Mouse (Mus musculus) ES-E14 (cell line): ENCODE measurements around the gene Ccdc125. TPM values are rescaled to one million over a fixed set of nuclear protein-coding genes. Genes with fewer than 3 reads are reported as not detected.

Experiments used
- DNase-seq: peaks from one replicate; pipeline ENCODE4 v3.0.0-alpha.2; 2013; ENCODE audit warnings: low read depth, low spot score
- H3K27ac ChIP-seq: 2 replicates; pipeline ENCODE4 v1.5.1; 2012; ENCODE audit warnings: low read depth, mild to moderate bottlenecking, low read length, moderate library complexity, mixed read lengths; ENCODE audit not compliant: poor library complexity, insufficient read depth, severe bottlenecking
- H3K36me3 ChIP-seq: 2 replicates; pipeline ENCODE4 v1.6.1; 2012; ENCODE audit warnings: mild to moderate bottlenecking, low read length, moderate library complexity, mixed read lengths; ENCODE audit not compliant: control insufficient read depth, poor library complexity, insufficient read depth, severe bottlenecking
- H3K4me1 ChIP-seq, 2 experiments: fragments of 150-350 bp in 1 of 2; sonication (generic) in 1 of 2; 2 replicates each; pipeline ENCODE4 v1.6.1; 2012; ENCODE audit warnings: low read length in 2 of 2, mild to moderate bottlenecking in 1 of 2, mixed read lengths in 1 of 2; ENCODE audit not compliant: control insufficient read depth in 2 of 2, insufficient read depth in 2 of 2, poor library complexity in 1 of 2
- H3K4me3 ChIP-seq, 2 experiments: fragments of 150-350 bp in 1 of 2; sonication (generic) in 1 of 2; 2 replicates each; pipeline ENCODE4 v1.5.1; 2012; ENCODE audit warnings: low read length in 2 of 2, low read depth in 1 of 2, mild to moderate bottlenecking in 1 of 2, mixed read lengths in 1 of 2; ENCODE audit not compliant: insufficient read depth in 1 of 2, poor library complexity in 1 of 2, severe bottlenecking in 1 of 2
- H3K9ac ChIP-seq: 2 replicates; pipeline ENCODE4 v1.6.1; 2012; ENCODE audit warnings: low read depth, mild to moderate bottlenecking, low read length, mixed read lengths; ENCODE audit not compliant: poor library complexity, insufficient read depth, severe bottlenecking
- H3K9me3 ChIP-seq: fragments of 150-350 bp; sonication (generic); 2 replicates; pipeline ENCODE4 v1.6.1; 2012; ENCODE audit warnings: low read depth, mild to moderate bottlenecking, low read length; ENCODE audit not compliant: control insufficient read depth, insufficient read depth
- CHD2 ChIP-seq: IDR thresholded peaks from 2 replicates; pipeline ENCODE4 v1.6.1; 2014; ENCODE audit warnings: mild to moderate bottlenecking, low read depth, low read length, inconsistent platforms
- HCFC1 ChIP-seq: IDR thresholded peaks from 2 replicates; pipeline ENCODE4 v1.6.1; 2012; ENCODE audit warnings: low read length, inconsistent platforms, borderline replicate concordance; ENCODE audit not compliant: insufficient read depth
- MAFK ChIP-seq: IDR thresholded peaks from 2 replicates; pipeline ENCODE4 v1.6.1; 2014; ENCODE audit warnings: mild to moderate bottlenecking, low read depth, low read length, inconsistent platforms; ENCODE audit not compliant: insufficient read depth
- ZC3H11A ChIP-seq: IDR thresholded peaks from 2 replicates; pipeline ENCODE4 v1.6.1; 2012; ENCODE audit warnings: low read depth, mild to moderate bottlenecking, inconsistent platforms, low read length, borderline replicate concordance
- ZNF384 ChIP-seq: IDR thresholded peaks from 2 replicates; pipeline ENCODE4 v1.6.1; 2012; ENCODE audit warnings: low read depth, low read length, inconsistent platforms
- in situ Hi-C, 2 experiments: fragments of 600-800 bp; cut with MboI; formaldehyde crosslinking; loops; one replicate each; pipeline ENCODE4 v1.15.1; 2025; ENCODE audit warnings: low sequenced_read_pairs in 2 of 2, inconsistent platforms in 1 of 2; ENCODE audit not compliant: unreplicated experiment in 2 of 2
- total RNA-seq: library from RNA; depleted of rRNA; stranded (reverse); fragments of 300-350 nt; gene quantifications from 2 replicates; pipeline ENCODE4 v1.2.3, GENCODE M21; 2012

Ccdc125 gene
- total RNA-seq, 1 experiment = 1.7 TPM

DNA sequence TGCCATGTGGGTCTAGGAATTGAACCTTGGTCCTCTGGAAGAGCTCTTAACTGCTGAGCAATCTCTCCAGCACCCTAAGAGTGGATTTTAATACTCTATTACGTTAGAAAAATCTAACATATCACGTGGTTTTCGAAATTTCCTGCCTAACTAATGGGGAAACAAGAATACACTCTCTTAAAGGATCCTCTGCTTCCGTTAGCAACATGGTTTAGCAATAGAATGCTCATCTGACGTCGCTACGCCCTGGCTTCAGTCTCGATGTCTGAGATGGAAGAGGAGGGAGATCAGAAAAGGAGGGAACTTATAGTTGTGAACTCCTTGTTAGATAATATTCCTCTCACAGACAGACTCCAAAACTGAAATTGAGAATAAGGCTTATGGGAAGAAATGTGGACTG is 21.3 kb upstream of the Ccdc125 start:
- no peaks in the 10 kb centered on the region for H3K9me3 ChIP-seq
- in situ Hi-C loops = loop anchor here in 1 of 2 experiments (25.0 kb wide), 1 partner anchor 561 kb away; no protein-coding TSS in a partner anchor
- DNase-seq = no peak
- no peaks in the 10 kb centered on the region for H3K4me1 ChIP-seq
- H3K9ac ChIP-seq = no peak overlapping the region
- H3K27ac ChIP-seq = no peak overlapping the region
- no peak overlapping the region for H3K4me3 ChIP-seq
- TF ChIP-seq ZNF384 = no peak
- no peak for TF ChIP-seq ZC3H11A
- no peak for TF ChIP-seq HCFC1
- TF ChIP-seq MAFK = no peak
- no peak for TF ChIP-seq CHD2
- H3K36me3 ChIP-seq = peaks cover 9% of the 10 kb centered on the region

DNA sequence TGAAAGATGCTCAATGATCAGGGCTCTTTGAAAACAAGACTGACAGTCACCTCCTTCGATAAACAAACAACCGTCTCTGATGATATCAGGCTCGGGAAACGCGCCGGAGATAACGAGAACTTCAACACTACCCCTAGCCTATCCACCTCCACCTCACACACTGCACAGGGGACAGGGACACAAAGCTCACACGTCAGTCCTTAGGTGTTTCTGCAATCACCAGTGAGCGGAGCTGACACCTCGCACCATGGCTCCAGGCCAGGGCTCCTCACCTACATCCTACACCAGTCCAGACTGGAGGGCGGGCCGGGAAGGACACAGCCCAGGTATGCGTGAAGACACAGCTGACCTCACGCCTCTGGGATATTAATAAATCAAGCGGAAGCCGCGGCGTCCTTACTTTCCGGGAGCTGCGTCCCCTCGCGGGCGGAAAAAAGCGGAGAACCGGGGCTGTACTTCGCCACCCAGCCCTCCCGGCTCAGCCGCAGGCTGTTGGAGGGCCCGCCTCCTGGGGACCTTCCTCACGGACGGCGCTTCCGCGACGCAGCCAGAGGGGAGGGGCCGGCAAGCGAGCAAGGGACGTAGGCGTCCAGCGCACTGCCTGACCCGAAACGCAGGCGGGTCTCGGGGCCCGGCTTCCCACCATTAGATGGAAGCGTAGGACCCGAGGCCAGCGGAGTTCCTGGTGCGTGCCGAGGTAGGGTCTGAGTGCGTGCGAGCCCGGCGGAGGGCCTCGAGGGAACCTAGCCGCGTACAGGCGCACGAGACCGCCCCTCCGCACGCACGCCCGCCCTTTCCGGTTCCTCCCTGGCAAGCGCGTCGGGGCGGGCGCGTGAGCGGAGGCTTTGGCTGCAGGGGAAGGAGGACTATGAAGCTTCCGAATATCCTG is 18.7 kb upstream of the Ccdc125 start, which contains the start of the genes Ak6 and Rad17:
Ak6 (plus strand) TSS at position 430 of the 889 bp plus-strand sequence.
Rad17 (minus strand) TSS at position 502 of the 889 bp plus-strand sequence.
- H3K4me1 ChIP-seq = no peaks in the 10 kb centered on the region
- H3K9ac ChIP-seq = peak within 1 kb of the TSS; percentile 100

DNA sequence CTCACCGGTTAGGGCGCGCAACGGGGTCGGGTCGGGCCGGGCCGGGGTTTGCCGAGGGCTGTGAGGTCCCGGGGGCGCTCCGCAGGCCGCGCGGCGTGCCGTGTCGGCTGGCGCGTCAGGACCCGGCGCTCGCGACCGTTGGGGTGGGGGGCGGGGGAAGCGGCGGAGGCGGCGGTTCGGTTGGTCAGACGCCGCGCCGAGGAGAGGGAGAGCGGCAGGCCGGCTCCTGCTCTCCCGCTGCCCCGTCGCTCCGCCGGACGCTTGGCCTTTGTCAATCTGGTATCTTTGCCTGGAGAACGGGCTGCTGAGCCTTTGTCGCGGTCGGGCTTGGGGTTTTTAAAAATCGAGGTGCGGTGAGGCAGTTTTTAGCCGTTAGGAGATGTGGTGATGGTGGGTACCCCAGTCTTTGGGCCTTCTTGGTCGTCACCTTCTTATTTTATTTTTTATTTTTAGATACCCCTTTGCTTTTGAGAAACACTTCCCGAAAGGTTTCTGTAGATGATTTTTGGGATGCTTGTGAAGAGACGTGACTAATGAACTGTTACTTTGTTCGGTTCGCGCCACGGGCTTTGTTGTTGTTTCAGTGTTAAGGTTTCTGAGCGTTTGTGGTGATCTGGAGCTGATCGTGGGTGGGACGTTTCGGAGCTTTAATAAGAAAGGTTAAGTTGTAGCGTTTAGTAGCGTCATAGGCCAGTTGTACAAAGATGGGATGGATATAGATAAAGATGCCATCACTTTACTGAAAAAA is 17.9 kb upstream of the Ccdc125 start, which contains the start of gene Taf9:
Taf9 (plus strand) TSS at position 141 of the 748 bp plus-strand sequence.
- peak within 1 kb of the TSS; percentile 98 for H3K27ac ChIP-seq
- H3K36me3 ChIP-seq = no peaks in the 10 kb centered on the region; the same call in 1 of the 2 replicates
- H3K9me3 ChIP-seq = no peaks in the 10 kb centered on the region
- peak within 1 kb of the TSS; percentile 100 for H3K9ac ChIP-seq
- TF ChIP-seq CHD2 (no peak), MAFK (no peak), HCFC1 (no peak), ZC3H11A (no peak), ZNF384 (no peak)
- H3K4me3 ChIP-seq = peak within 1 kb of the TSS; percentile 98 to 100
- H3K4me1 ChIP-seq = no peaks in the 10 kb centered on the region
- no peak for DNase-seq
- in situ Hi-C loops = no loop called here

More for the DNA sequence above, 18.7 kb upstream of the Ccdc125 start, which contains the start of the genes Ak6 and Rad17:
- Histone ChIP-seq H3K27ac (peak within 1 kb of the TSS; percentile 98), H3K4me3 (peak within 1 kb of the TSS; percentile 98 to 100), H3K9me3 (no peaks in the 10 kb centered on the region), H3K36me3 (no peaks in the 10 kb centered on the region; the same call in 1 of the 2 replicates)
- in situ Hi-C loops = no loop called here
- peak; percentile 89 for TF ChIP-seq HCFC1
- TF ChIP-seq ZC3H11A = no peak
- DNase-seq = peak; percentile 89

DNA sequence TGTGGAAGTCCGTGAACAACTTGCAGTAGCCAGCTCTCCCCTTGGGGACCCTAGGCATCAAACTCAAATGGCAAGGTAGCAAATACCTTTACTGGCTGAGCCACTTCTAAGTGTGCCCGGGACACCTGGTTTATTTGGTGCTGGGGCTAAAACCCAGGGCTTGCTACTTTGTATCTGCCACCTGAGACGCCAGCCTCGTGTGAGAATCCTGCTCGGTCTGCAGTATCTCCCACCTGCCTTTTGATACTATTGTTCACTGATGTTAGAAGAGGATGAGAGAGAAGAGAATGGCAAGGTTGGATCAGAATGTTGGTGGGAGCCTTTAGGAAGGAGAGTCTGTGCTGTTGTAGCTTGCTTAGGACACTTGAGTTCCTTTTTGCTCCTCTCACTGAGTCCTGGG is 11.4 kb upstream of the Ccdc125 start:
- no peak for DNase-seq
- Histone ChIP-seq H3K4me1 (no peaks in the 10 kb centered on the region), H3K9ac (no peak overlapping the region), H3K36me3 (no peaks in the 10 kb centered on the region; the same call in 1 of the 2 replicates), H3K4me3 (no peak overlapping the region), H3K9me3 (no peaks in the 10 kb centered on the region), H3K27ac (no peak overlapping the region)
- in situ Hi-C loops = no loop called here
- no peak for TF ChIP-seq ZNF384
- no peak for TF ChIP-seq HCFC1
- no peak for TF ChIP-seq MAFK
- no peak for TF ChIP-seq CHD2
- no peak for TF ChIP-seq ZC3H11A
